Mouse (Mus musculus) midbrain, embryonic 11.5 days (tissue): ENCODE results near the gene Syt2. TPM values are rescaled to one million over a fixed set of nuclear protein-coding genes. Genes with fewer than 3 reads are reported as not detected.

ENCODE experiments used
- ATAC-seq: fragments of 200-750 bp; cut with Nextera tagmentation; 2 replicates; pipeline ENCODE4 v1.8.0; 2017; ENCODE audit warnings: moderate TSS enrichment, moderate library complexity; ENCODE audit not compliant: low FRiP score
- DNase-seq: peaks from one replicate; pipeline ENCODE4 v3.0.0; 2015; ENCODE audit warnings: low spot score; ENCODE audit errors: missing footprints
- H3K27ac ChIP-seq: fragments of 300-500 bp; sonication (generic); 2 replicates; pipeline ENCODE4 v1.5.1; 2014; ENCODE audit warnings: low read depth, low read length
- H3K27me3 ChIP-seq: fragments of 300-500 bp; sonication (generic); 2 replicates; pipeline ENCODE4 v1.6.1; 2014; ENCODE audit warnings: mild to moderate bottlenecking, low read length, moderate library complexity, mixed read lengths; ENCODE audit not compliant: control insufficient read depth, insufficient read depth
- H3K36me3 ChIP-seq: fragments of 300-500 bp; sonication (generic); 2 replicates; pipeline ENCODE4 v1.6.1; 2014; ENCODE audit warnings: mild to moderate bottlenecking, low read length, moderate library complexity, mixed read lengths; ENCODE audit not compliant: control insufficient read depth, insufficient read depth
- H3K4me1 ChIP-seq: fragments of 300-500 bp; sonication (generic); 2 replicates; pipeline ENCODE4 v1.6.1; 2014; ENCODE audit warnings: low read length; ENCODE audit not compliant: control insufficient read depth, insufficient read depth
- H3K4me2 ChIP-seq: fragments of 300-500 bp; sonication (generic); 2 replicates; pipeline ENCODE4 v1.6.1; 2014; ENCODE audit warnings: mild to moderate bottlenecking, moderate library complexity
- H3K4me3 ChIP-seq: fragments of 300-500 bp; sonication (generic); 2 replicates; pipeline ENCODE4 v1.5.1; 2014; ENCODE audit warnings: low read depth, low read length
- H3K9ac ChIP-seq: fragments of 300-500 bp; sonication (generic); 2 replicates; pipeline ENCODE4 v1.6.1; 2014; ENCODE audit warnings: low read length
- H3K9me3 ChIP-seq: fragments of 300-500 bp; sonication (generic); 2 replicates; pipeline ENCODE4 v1.6.1; 2016; ENCODE audit warnings: low read length; ENCODE audit not compliant: control insufficient read depth
- WGBS: fragments of 180-500 bp; shearing (Covaris S2); extraction: QIAGEN DNeasy Blood & Tissue Kit; methylation state at CpG from one replicate; pipeline ENCODE4 v1.1.7; 2014; 5-methylcytosine and 5-hydroxymethylcytosine counted together
- polyA plus RNA-seq: library from polyadenylated mRNA; unstranded; fragments of >200 nt; fragmentation: Nextera tagmentation; extraction: Ambion mirVana; gene quantifications from 2 replicates; pipeline ENCODE4 v1.2.1, GENCODE M21; 2014

The Syt2 gene
- polyA plus RNA-seq, 1 experiment from 2014 or later: 1.6 TPM

- Histone ChIP-seq H3K9ac (no peak overlapping the region), H3K36me3 (no peaks in the 10 kb centered on the region), H3K27ac (no peak overlapping the region), H3K4me1 (peaks cover 26% of the 10 kb centered on the region), H3K27me3 (peaks cover 24% of the 10 kb centered on the region), H3K4me2 (no peak overlapping the region), H3K9me3 (no peaks in the 10 kb centered on the region), H3K4me3 (no peak overlapping the region)
- peak; percentile 74 for DNase-seq
- ATAC-seq: no peak
- 45% methylated on average over 2 of the region's 2 CpGs for WGBS
Measured at GRCm38 (mm10) chr1:134706549-134706948, 60.1 kb downstream of the Syt2 start.

- H3K4me2 ChIP-seq: no peak overlapping the region
- peaks cover 24% of the 10 kb centered on the region for H3K27me3 ChIP-seq
- WGBS: 82% methylated on average over 3 of the region's 3 CpGs
- ATAC-seq (no peak), DNase-seq (peak; percentile 79)
- no peak overlapping the region for H3K9ac ChIP-seq
- H3K4me3 ChIP-seq: no peak overlapping the region
- peaks cover 29% of the 10 kb centered on the region for H3K4me1 ChIP-seq
- no peaks in the 10 kb centered on the region for H3K9me3 ChIP-seq
- H3K36me3 ChIP-seq: no peaks in the 10 kb centered on the region
- H3K27ac ChIP-seq: no peak overlapping the region
Measured at GRCm38 (mm10) chr1:134707516-134707915, 61.0 kb downstream of the Syt2 start.

GRCm38 (mm10) chr1:134708274-134708673, 61.8 kb downstream of the Syt2 start:
- Histone ChIP-seq H3K4me1 (peaks cover 30% of the 10 kb centered on the region), H3K36me3 (no peaks in the 10 kb centered on the region), H3K4me3 (peak overlapping the region; percentile 61), H3K9me3 (no peaks in the 10 kb centered on the region), H3K4me2 (peak overlapping the region; percentile 96), H3K27ac (no peak overlapping the region), H3K9ac (peak overlapping the region; percentile 89), H3K27me3 (peaks cover 24% of the 10 kb centered on the region)
- ATAC-seq: no peak
- no peak for DNase-seq
- WGBS: 6% methylated on average over 8 of the region's 8 CpGs

GRCm38 (mm10) chr1:134708801-134709385, 62.4 kb downstream of the Syt2 start:
- H3K4me1 ChIP-seq: peaks cover 37% of the 10 kb centered on the region
- DNase-seq (peak; percentile 97), ATAC-seq (peak; percentile 45)
- peak overlapping the region; percentile 89 for H3K9ac ChIP-seq
- H3K27ac ChIP-seq: peak overlapping the region; percentile 44; the same call in 1 of the 2 replicates
- 0% methylated on average over 46 of the region's 46 CpGs for WGBS
- H3K4me2 ChIP-seq: peak overlapping the region; percentile 96
- peaks cover 24% of the 10 kb centered on the region for H3K27me3 ChIP-seq
- peak overlapping the region; percentile 61 for H3K4me3 ChIP-seq
- no peaks in the 10 kb centered on the region for H3K9me3 ChIP-seq
- no peaks in the 10 kb centered on the region for H3K36me3 ChIP-seq

- peak overlapping the region; percentile 96 for H3K4me2 ChIP-seq
- H3K36me3 ChIP-seq: no peaks in the 10 kb centered on the region
- DNase-seq (peak; percentile 95), ATAC-seq (no peak)
- H3K4me3 ChIP-seq: peak overlapping the region; percentile 61
- no peaks in the 10 kb centered on the region for H3K9me3 ChIP-seq
- 8% methylated on average over 26 of the region's 26 CpGs for WGBS
- peak overlapping the region; percentile 89 for H3K9ac ChIP-seq
- H3K27me3 ChIP-seq: peaks cover 24% of the 10 kb centered on the region
- peak overlapping the region; percentile 44 for H3K27ac ChIP-seq
- peaks cover 43% of the 10 kb centered on the region for H3K4me1 ChIP-seq
Measured at GRCm38 (mm10) chr1:134709411-134710306, 63.2 kb downstream of the Syt2 start.

- peak overlapping the region; percentile 96; the same call in 1 of the 2 replicates for H3K4me2 ChIP-seq
- H3K27me3 ChIP-seq: peaks cover 21% of the 10 kb centered on the region
- no peak overlapping the region for H3K27ac ChIP-seq
- H3K36me3 ChIP-seq: no peaks in the 10 kb centered on the region
- peaks cover 46% of the 10 kb centered on the region for H3K4me1 ChIP-seq
- WGBS: 29% methylated on average over 7 of the region's 7 CpGs
- H3K9me3 ChIP-seq: no peaks in the 10 kb centered on the region
- no peak for ATAC-seq
- DNase-seq: peak; percentile 86
- H3K4me3 ChIP-seq: no peak overlapping the region
- no peak overlapping the region for H3K9ac ChIP-seq
Measured at GRCm38 (mm10) chr1:134711061-134711460, 64.6 kb downstream of the Syt2 start.

- H3K27me3 ChIP-seq: peaks cover 16% of the 10 kb centered on the region
- peak; percentile 89 for DNase-seq
- H3K9ac ChIP-seq: no peak overlapping the region
- ATAC-seq: no peak
- 0 out of 2 replicates have a peak overlapping the region, but pooled peaks have one; percentile 20 for H3K4me2 ChIP-seq
- H3K9me3 ChIP-seq: no peaks in the 10 kb centered on the region
- no peak overlapping the region for H3K27ac ChIP-seq
- 71% methylated on average over 5 of the region's 5 CpGs for WGBS
- no peaks in the 10 kb centered on the region for H3K36me3 ChIP-seq
- peaks cover 46% of the 10 kb centered on the region for H3K4me1 ChIP-seq
- H3K4me3 ChIP-seq: no peak overlapping the region
Measured at GRCm38 (mm10) chr1:134711653-134712052, 65.2 kb downstream of the Syt2 start.

GRCm38 (mm10) chr1:134712781-134713299, 66.4 kb downstream of the Syt2 start:
- H3K27me3 ChIP-seq: peaks cover 4% of the 10 kb centered on the region
- no peaks in the 10 kb centered on the region for H3K36me3 ChIP-seq
- DNase-seq (peak; percentile 91), ATAC-seq (no peak)
- peak overlapping the region; percentile 73 for H3K27ac ChIP-seq
- no peak overlapping the region for H3K4me3 ChIP-seq
- H3K4me1 ChIP-seq: peaks cover 46% of the 10 kb centered on the region
- no peak overlapping the region for H3K4me2 ChIP-seq
- WGBS: 74% methylated on average over 9 of the region's 9 CpGs
- no peak overlapping the region for H3K9ac ChIP-seq
- H3K9me3 ChIP-seq: no peaks in the 10 kb centered on the region
